Mouse (Mus musculus) lung, adult 2 months (tissue): Measurements from ENCODE around the gene Ucp3.

Experiments used
- CTCF ChIP-seq: fragments of 200-500 bp; IDR thresholded peaks from 2 replicates; pipeline ENCODE4 v1.5.1; 2011; ENCODE audit warnings: mild to moderate bottlenecking, low read length, control low read depth; ENCODE audit not compliant: insufficient read depth
- POLR2A ChIP-seq: fragments of 200-500 bp; IDR thresholded peaks from 2 replicates; pipeline ENCODE4 v1.6.1; 2011; ENCODE audit warnings: low read depth, mild to moderate bottlenecking, control low read depth, low read length, borderline replicate concordance; ENCODE audit errors: extremely low read depth

DNA sequence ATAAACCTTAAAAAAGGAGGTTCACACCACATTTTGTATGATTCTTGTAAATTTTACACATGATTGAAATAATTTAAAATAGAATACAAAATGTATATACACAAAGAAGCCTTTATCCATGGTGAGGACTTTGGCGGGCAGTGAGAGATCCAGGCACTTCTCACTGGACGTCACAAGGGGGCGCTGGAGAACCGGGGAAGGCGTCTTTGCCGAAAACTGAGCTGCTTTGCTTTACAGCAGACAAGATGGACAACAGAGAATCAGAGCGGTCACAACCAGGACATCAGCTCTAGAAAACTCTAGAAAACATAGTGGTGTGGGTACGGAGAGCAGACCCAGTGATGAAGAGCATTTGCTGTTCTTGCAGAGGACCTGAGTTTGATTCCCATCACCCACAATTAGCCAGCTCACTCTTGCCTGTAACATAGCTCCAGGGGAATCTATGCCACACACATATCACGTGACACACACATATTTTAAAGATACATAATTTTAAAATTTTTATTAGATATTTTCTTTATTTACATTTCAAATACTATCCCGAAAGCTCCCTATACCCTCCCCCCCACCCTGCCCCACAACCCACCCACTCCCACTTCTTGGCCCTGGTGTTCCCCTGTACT is 48.0 kb downstream of the Ucp3 start:
- TF ChIP-seq POLR2A (no peak), CTCF (peak; percentile 92)
